Mouse (Mus musculus) kidney, postnatal 36 days (tissue): Measurements from ENCODE around the gene Cdkal1.

ENCODE experiments used
- DNase-seq, 2 experiments: peaks; one replicate each; pipeline ENCODE4 v3.0.0; 2021 to 2022; ENCODE audit warnings: mixed read lengths in 2 of 2

Gene Cdkal1

GRCm38 (mm10) chr13:29698307-29698985, 157.0 kb downstream of the Cdkal1 start:
- DNase-seq: peak; percentile 18 to 27

- no peak for DNase-seq
Measured at GRCm38 (mm10) chr13:29697230-29697629, 158.2 kb downstream of the Cdkal1 start.

GRCm38 (mm10) chr13:29690734-29691133, 164.7 kb downstream of the Cdkal1 start:
- DNase-seq: peak in 1 of 2 experiments; percentile 28

GRCm38 (mm10) chr13:29688851-29689250, 166.6 kb downstream of the Cdkal1 start:
- peak; percentile 55 to 60 for DNase-seq

GRCm38 (mm10) chr13:29687872-29688271, 167.6 kb downstream of the Cdkal1 start:
- DNase-seq: no peak

- DNase-seq: peak in 1 of 2 experiments; percentile 27
Measured at GRCm38 (mm10) chr13:29679479-29680186, 175.8 kb downstream of the Cdkal1 start.

GRCm38 (mm10) chr13:29677559-29677958, 177.9 kb downstream of the Cdkal1 start:
- DNase-seq: no peak

GRCm38 (mm10) chr13:29670626-29671025, 184.8 kb downstream of the Cdkal1 start:
- no peak for DNase-seq

- DNase-seq: no peak
Measured at GRCm38 (mm10) chr13:29663908-29664307, 191.6 kb downstream of the Cdkal1 start.

- no peak for DNase-seq
Measured at GRCm38 (mm10) chr13:29655841-29656365, 199.6 kb downstream of the Cdkal1 start.

GRCm38 (mm10) chr13:29653407-29653806, 202.1 kb downstream of the Cdkal1 start:
- peak; percentile 69 to 73 for DNase-seq

GRCm38 (mm10) chr13:29652791-29653190, 202.7 kb downstream of the Cdkal1 start:
- no peak for DNase-seq

GRCm38 (mm10) chr13:29650576-29651236, 204.8 kb downstream of the Cdkal1 start:
- DNase-seq: no peak

GRCm38 (mm10) chr13:29649593-29649992, 205.9 kb downstream of the Cdkal1 start:
- DNase-seq: no peak

- no peak for DNase-seq
Measured at GRCm38 (mm10) chr13:29642226-29642625, 213.2 kb downstream of the Cdkal1 start.

GRCm38 (mm10) chr13:29641200-29641599, 214.3 kb downstream of the Cdkal1 start:
- DNase-seq: no peak

GRCm38 (mm10) chr13:29640186-29640585, 215.3 kb downstream of the Cdkal1 start:
- no peak for DNase-seq

- no peak for DNase-seq
Measured at GRCm38 (mm10) chr13:29638303-29638702, 217.2 kb downstream of the Cdkal1 start.

- DNase-seq: peak; percentile 71
Measured at GRCm38 (mm10) chr13:29637788-29638187, 217.7 kb downstream of the Cdkal1 start.

- peak in 1 of 2 experiments; percentile 18 for DNase-seq
Measured at GRCm38 (mm10) chr13:29635581-29635980, 219.9 kb downstream of the Cdkal1 start.

- DNase-seq: peak in 1 of 2 experiments; percentile 25
Measured at GRCm38 (mm10) chr13:29631342-29631741, 224.1 kb downstream of the Cdkal1 start.

GRCm38 (mm10) chr13:29628607-29629006, 226.9 kb downstream of the Cdkal1 start:
- peak; percentile 74 to 78 for DNase-seq

GRCm38 (mm10) chr13:29627438-29628124, 227.9 kb downstream of the Cdkal1 start:
- peak; percentile 83 to 87 for DNase-seq
